Mouse (Mus musculus): ENCODE results near the gene Lbp.

Gene Lbp

GRCm38 (mm10) chr2:158305948-158306695 is at the start of gene Lbp:
TSS of gene Lbp (plus strand) at chr2:158306493.
- DNase-seq: peak; percentile 44

GRCm38 (mm10) chr2:158256894-158257293 is 49.4 kb upstream of the Lbp start:
- no peak for DNase-seq

GRCm38 (mm10) chr2:158258005-158258418 is 48.3 kb upstream of the Lbp start, which contains the start of gene Bpi:
TSS of gene Bpi (plus strand) at chr2:158258094.
- no peak for DNase-seq

GRCm38 (mm10) chr2:158258781-158259180 is 47.5 kb upstream of the Lbp start:
- DNase-seq: peak; percentile 75

- DNase-seq: no peak
Measured at GRCm38 (mm10) chr2:158259498-158259897, 46.8 kb upstream of the Lbp start.

- no peak for DNase-seq
Measured at GRCm38 (mm10) chr2:158264877-158265276, 41.4 kb upstream of the Lbp start.

GRCm38 (mm10) chr2:158270017-158270416 is 36.3 kb upstream of the Lbp start:
- DNase-seq: no peak

GRCm38 (mm10) chr2:158273646-158274045 is 32.6 kb upstream of the Lbp start:
- peak; percentile 26 for DNase-seq

GRCm38 (mm10) chr2:158275349-158275748 is 30.9 kb upstream of the Lbp start:
- no peak for DNase-seq

GRCm38 (mm10) chr2:158275811-158276210 is 30.5 kb upstream of the Lbp start:
- no peak for DNase-seq

GRCm38 (mm10) chr2:158276451-158276850 is 29.8 kb upstream of the Lbp start:
- no peak for DNase-seq

GRCm38 (mm10) chr2:158276878-158277277 is 29.4 kb upstream of the Lbp start:
- no peak for DNase-seq

- no peak for DNase-seq
Measured at GRCm38 (mm10) chr2:158279656-158280055, 26.6 kb upstream of the Lbp start.

GRCm38 (mm10) chr2:158281497-158282205 is 24.6 kb upstream of the Lbp start:
- DNase-seq: no peak

- no peak for DNase-seq
Measured at GRCm38 (mm10) chr2:158283136-158283535, 23.2 kb upstream of the Lbp start.

GRCm38 (mm10) chr2:158283771-158284170 is 22.5 kb upstream of the Lbp start:
- no peak for DNase-seq

GRCm38 (mm10) chr2:158284571-158284970 is 21.7 kb upstream of the Lbp start:
- peak; percentile 60 for DNase-seq

- peak; percentile 29 for DNase-seq
Measured at GRCm38 (mm10) chr2:158285655-158286054, 20.6 kb upstream of the Lbp start.

GRCm38 (mm10) chr2:158295700-158296099 is 10.6 kb upstream of the Lbp start:
- DNase-seq: no peak

- no peak for DNase-seq
Measured at GRCm38 (mm10) chr2:158299203-158299602, 7.1 kb upstream of the Lbp start.

- no peak for DNase-seq
Measured at GRCm38 (mm10) chr2:158299731-158300130, 6.6 kb upstream of the Lbp start.

GRCm38 (mm10) chr2:158302807-158303206 is 3.5 kb upstream of the Lbp start:
- DNase-seq: no peak

- DNase-seq: no peak
Measured at GRCm38 (mm10) chr2:158306696-158307049, 380 bp downstream of the Lbp start.

- DNase-seq: no peak
Measured at GRCm38 (mm10) chr2:158308276-158308675, 2.0 kb downstream of the Lbp start.
